Mouse (Mus musculus) C2C12 (cell line): ENCODE data around the gene Gif.

Experiments
- CEBPB ChIP-seq: IDR thresholded peaks from one replicate; pipeline ENCODE4 v1.6.1; 2011; ENCODE audit warnings: low read depth, mild to moderate bottlenecking, control low read depth, moderate library complexity
- CTCF ChIP-seq: IDR thresholded peaks from one replicate; pipeline ENCODE4 v1.5.1; 2011; ENCODE audit not compliant: control insufficient read depth, insufficient read depth, insufficient read length
- MAX ChIP-seq: IDR thresholded peaks from one replicate; pipeline ENCODE4 v1.6.1; 2011; ENCODE audit warnings: mild to moderate bottlenecking, control low read depth
- MYOD1 ChIP-seq: IDR thresholded peaks from one replicate; pipeline ENCODE4 v1.6.1; 2011; ENCODE audit warnings: low read depth; ENCODE audit not compliant: control insufficient read depth, insufficient read length
- MYOG ChIP-seq: IDR thresholded peaks from one replicate; pipeline ENCODE4 v1.6.1; 2011; ENCODE audit not compliant: control insufficient read depth, insufficient read length; ENCODE audit errors: extremely low read depth
- USF1 ChIP-seq: IDR thresholded peaks from one replicate; pipeline ENCODE4 v1.6.1; 2011; ENCODE audit warnings: low read depth, mild to moderate bottlenecking, control low read depth, moderate library complexity

- TF ChIP-seq CTCF (no peak), CEBPB (no peak), MYOG (no peak), MAX (no peak), MYOD1 (no peak), USF1 (no peak)
Measured at GRCm38 (mm10) chr19:11724275-11724674, 23.1 kb upstream of the Gif start.
